In genomic region chr4:155070199-155070598, GRCm38 (mm10) we compare ENCODE assay signal across 18 mouse cellular contexts. TPM values are rescaled to one million over a fixed set of nuclear protein-coding genes. Genes with fewer than 3 reads are reported as not detected.
"Had no signal": no experiment of that assay in that cellular context is flagged by ENCODE, and none has a peak within 500 bp of the region (broad histone marks: within the 10 kb centered on the region; RNA-seq: fewer than 3 reads in every experiment).

No protein-coding gene starts in this region.

- H3K4me3 ChIP-seq: limb, embryonic 12.5 days; limb, embryonic 15.5 days; neural tube, embryonic 13.5 days; stomach, embryonic 15.5 days had no signal

- ATAC-seq: liver, postnatal 0 days; lung, postnatal 0 days had no signal

- H3K27me3 ChIP-seq: limb, embryonic 12.5 days; limb, embryonic 15.5 days; neural tube, embryonic 13.5 days; stomach, embryonic 15.5 days had no signal

- H3K4me2 ChIP-seq: limb, embryonic 12.5 days; limb, embryonic 15.5 days; liver, embryonic 11.5 days; lung, embryonic 14.5 days; midbrain, embryonic 11.5 days; neural tube, embryonic 13.5 days; stomach, embryonic 15.5 days had no signal

- DNase-seq: left cerebral cortex, postnatal 4 days; liver, postnatal 0 days; lung, embryonic 14.5 days; midbrain, embryonic 14.5 days; retina, postnatal 1 day; right cerebral cortex, postnatal 25 days; spleen, adult 18-20 months; thymus, postnatal 25 days had no signal

- H3K9me3 ChIP-seq: limb, embryonic 12.5 days; limb, embryonic 15.5 days; neural tube, embryonic 13.5 days; stomach, embryonic 15.5 days had no signal

- H3K27ac ChIP-seq: limb, embryonic 12.5 days; limb, embryonic 15.5 days; liver, embryonic 14.5 days; macrophage; neural tube, embryonic 13.5 days; stomach, embryonic 15.5 days had no signal

- H3K9ac ChIP-seq: limb, embryonic 12.5 days; limb, embryonic 15.5 days; liver, embryonic 14.5 days; liver, postnatal 0 days; lung, embryonic 14.5 days; neural tube, embryonic 13.5 days; stomach, embryonic 15.5 days had no signal

RNA-seq across cellular contexts. Expression of gene Plch2, which starts 13.6 kb away (rescaled TPM):
- total RNA-seq: neutrophil, adult 5-6 weeks had no signal
- polyA plus RNA-seq: liver, postnatal 0 days; macrophage had no signal
